Mouse (Mus musculus) CD4-positive, CD25-positive, alpha-beta regulatory T cell, adult 4 months (primary cell): ENCODE data around the gene Uckl1. TPM values are rescaled to one million over a fixed set of nuclear protein-coding genes. Genes with fewer than 3 reads are reported as not detected.

ENCODE experiments used
- ATAC-seq: one replicate; pipeline ENCODE4 v1.8.0; 2017
- polyA plus RNA-seq, 2 experiments: library from polyadenylated mRNA; unstranded; fragments of 100-300 nt; shearing (Covaris generic); gene quantifications; one replicate each; pipeline ENCODE4 v1.2.1; 2017

Gene Uckl1
- polyA plus RNA-seq, 2 experiments from 2014 or later: 178 to 280 TPM

GRCm38 (mm10) chr2:181571941-181572670 lies 12.6 kb downstream of the Uckl1 start:
- ATAC-seq: no peak

GRCm38 (mm10) chr2:181570921-181571595 lies 13.6 kb downstream of the Uckl1 start:
- ATAC-seq: no peak

- ATAC-seq: no peak
These were observed 14.3 kb downstream of the Uckl1 start for GRCm38 (mm10) chr2:181570375-181570774.

GRCm38 (mm10) chr2:181569856-181570255 lies 14.8 kb downstream of the Uckl1 start:
- ATAC-seq: no peak

- ATAC-seq: peak; percentile 77
These were observed 16.3 kb downstream of the Uckl1 start for GRCm38 (mm10) chr2:181568272-181569008.

- ATAC-seq: no peak
These were observed 17.4 kb downstream of the Uckl1 start for GRCm38 (mm10) chr2:181567338-181567737.

- no peak for ATAC-seq
These were observed 30.9 kb downstream of the Uckl1 start for GRCm38 (mm10) chr2:181553772-181554171.

GRCm38 (mm10) chr2:181550233-181550632 lies 34.5 kb downstream of the Uckl1 start:
- ATAC-seq: no peak

- no peak for ATAC-seq
These were observed 36.0 kb downstream of the Uckl1 start for GRCm38 (mm10) chr2:181548682-181549081.

- ATAC-seq: no peak
These were observed 36.5 kb downstream of the Uckl1 start for GRCm38 (mm10) chr2:181548227-181548626.

- ATAC-seq: no peak
These were observed 38.5 kb downstream of the Uckl1 start for GRCm38 (mm10) chr2:181546142-181546541.

GRCm38 (mm10) chr2:181541761-181542380 lies 42.8 kb downstream of the Uckl1 start:
- no peak for ATAC-seq

- no peak for ATAC-seq
These were observed 47.1 kb downstream of the Uckl1 start for GRCm38 (mm10) chr2:181537444-181538047.

- no peak for ATAC-seq
These were observed 48.3 kb downstream of the Uckl1 start for GRCm38 (mm10) chr2:181536410-181536809.

- no peak for ATAC-seq
These were observed 52.1 kb downstream of the Uckl1 start for GRCm38 (mm10) chr2:181532589-181532988.

GRCm38 (mm10) chr2:181529076-181529475 lies 55.6 kb downstream of the Uckl1 start:
- no peak for ATAC-seq

- ATAC-seq: no peak
These were observed 59.2 kb downstream of the Uckl1 start for GRCm38 (mm10) chr2:181525526-181525925.

GRCm38 (mm10) chr2:181522811-181523210 lies 61.9 kb downstream of the Uckl1 start:
- ATAC-seq: no peak

- ATAC-seq: no peak
These were observed 63.2 kb downstream of the Uckl1 start for GRCm38 (mm10) chr2:181521491-181521890.

- ATAC-seq: no peak
These were observed 63.8 kb downstream of the Uckl1 start for GRCm38 (mm10) chr2:181520936-181521227.

GRCm38 (mm10) chr2:181520118-181520935 lies 64.4 kb downstream of the Uckl1 start, which contains the start of gene Dnajc5:
Dnajc5 (plus strand) TSS chr2:181520485.
- ATAC-seq: peak; percentile 93

GRCm38 (mm10) chr2:181519201-181519600 lies 65.5 kb downstream of the Uckl1 start:
- no peak for ATAC-seq
